Mouse (Mus musculus): Measurements from ENCODE around the gene H2afj. TPM values are rescaled to one million over a fixed set of nuclear protein-coding genes. Genes with fewer than 3 reads are reported as not detected.

The H2afj gene
- polyA plus RNA-seq, 1 experiment = 773 TPM

DNA sequence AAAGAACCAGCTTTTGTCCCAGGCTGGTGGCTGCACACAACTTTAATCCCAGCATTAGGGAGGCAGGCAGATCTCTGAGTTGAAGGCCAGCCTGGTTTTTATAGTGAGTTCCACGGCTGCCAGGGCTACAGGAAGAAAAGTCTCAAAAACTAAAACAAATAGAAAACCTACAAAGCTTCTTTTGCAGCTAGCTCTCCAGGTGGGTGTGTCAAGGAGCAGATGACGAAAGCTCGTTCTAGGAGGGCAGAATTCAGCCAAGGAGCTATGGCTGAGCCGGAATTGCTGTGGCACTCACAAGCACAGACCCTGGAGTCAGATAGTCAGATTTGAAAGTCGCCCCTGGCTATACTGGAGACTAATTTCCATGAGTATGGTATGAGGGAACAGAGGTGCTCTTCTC, 1.2 kb upstream of the H2afj start:
- TF ChIP-seq POLR2A (IDR thresholded peaks at IDR 0.05; ENCODE audit: low read depth, low read length) (no peak), CTCF (IDR thresholded peaks at IDR 0.05; ENCODE audit: extremely low read depth, insufficient read length, insufficient replicate concordance, low read depth, low read length) (no peak)
- Histone ChIP-seq H3K27ac (ENCODE audit: insufficient read depth, low read depth, low read length) (peak overlapping the region; percentile 96), H3K4me3 (ENCODE audit: low read depth, low read length) (no peak overlapping the region), H3K27me3 (ENCODE audit: control insufficient read depth, insufficient read depth, low read length) (no peaks in the 10 kb centered on the region), H3K4me1 (ENCODE audit: control insufficient read depth, insufficient read depth, insufficient read length, low read length) (peaks cover 20% of the 10 kb centered on the region; the same call in 1 of the 2 replicates), H3K36me3 (ENCODE audit: control insufficient read depth, insufficient read depth, low read length) (peaks cover 3% of the 10 kb centered on the region)
- 27% methylated on average over 5 of the region's 5 CpGs for WGBS

DNA sequence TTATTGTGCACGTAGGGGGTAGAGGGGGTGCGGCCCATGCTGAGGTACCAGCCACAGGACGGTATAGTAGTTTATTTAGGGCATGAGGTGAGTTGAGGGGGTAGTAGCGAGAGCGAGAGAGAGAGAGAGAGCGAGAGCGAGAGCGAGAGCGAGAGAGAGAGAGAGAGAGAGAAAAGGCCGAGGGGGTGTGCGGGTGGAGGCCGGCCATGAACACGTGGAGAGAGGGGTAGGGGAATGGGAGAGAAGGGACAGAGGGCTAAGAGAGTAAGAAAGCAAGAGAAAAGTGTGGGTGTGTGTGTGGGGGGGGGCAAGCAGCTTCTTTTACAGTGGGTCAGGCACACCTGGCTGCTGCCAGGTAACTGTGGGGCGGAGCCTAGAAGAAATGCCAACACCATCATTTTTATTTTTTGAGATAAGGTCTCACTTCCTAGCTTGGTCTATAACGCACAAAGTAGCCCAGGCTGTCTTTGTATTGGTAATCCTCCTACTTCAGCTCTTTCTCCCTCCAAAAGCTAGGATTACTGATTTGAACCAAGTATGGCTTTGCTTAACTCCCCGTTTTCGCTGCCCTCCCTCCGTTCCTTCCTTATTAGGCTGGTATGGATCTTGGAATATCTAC, 540 bp upstream of the H2afj start:
- 33% methylated on average over 18 of the region's 18 CpGs for whole genome bisulfite sequencing
- Histone ChIP-seq H3K4me3 (ENCODE audit: low read depth, low read length) (peak overlapping the region; percentile 56), H3K4me1 (ENCODE audit: control insufficient read depth, insufficient read depth, insufficient read length, low read length) (peaks cover 25% of the 10 kb centered on the region; the same call in 1 of the 2 replicates), H3K27me3 (ENCODE audit: control insufficient read depth, insufficient read depth, low read length) (no peaks in the 10 kb centered on the region), H3K36me3 (ENCODE audit: control insufficient read depth, insufficient read depth, low read length) (peaks cover 3% of the 10 kb centered on the region), H3K27ac (ENCODE audit: insufficient read depth, low read depth, low read length) (peak overlapping the region; percentile 96)
- TF ChIP-seq CTCF (IDR thresholded peaks at IDR 0.05; ENCODE audit: extremely low read depth, insufficient read length, insufficient replicate concordance, low read depth, low read length) (no peak), POLR2A (IDR thresholded peaks at IDR 0.05; ENCODE audit: low read depth, low read length) (no peak)

DNA sequence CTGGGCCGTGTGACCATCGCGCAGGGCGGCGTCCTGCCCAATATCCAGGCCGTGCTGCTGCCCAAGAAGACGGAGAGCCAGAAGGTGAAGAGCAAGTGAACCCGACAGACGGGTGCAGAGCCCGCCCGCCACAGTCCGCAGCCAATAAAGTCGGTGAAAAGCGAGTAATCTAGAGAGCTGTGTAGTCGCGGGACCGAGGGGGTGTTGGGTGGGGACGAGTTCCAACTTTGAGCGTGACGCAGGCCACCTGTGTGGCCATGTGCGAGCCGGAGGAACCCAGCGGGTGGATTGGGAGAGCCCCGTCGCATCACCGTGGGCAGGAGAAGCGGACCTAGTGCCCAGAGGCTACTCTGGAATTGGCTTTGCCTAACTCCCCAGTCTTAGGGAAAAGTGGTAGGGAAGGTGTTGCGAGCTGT, 595 bp downstream of the H2afj start:
- Histone ChIP-seq H3K36me3 (ENCODE audit: control insufficient read depth, insufficient read depth, low read length) (peaks cover 7% of the 10 kb centered on the region), H3K4me3 (ENCODE audit: low read depth, low read length) (peak overlapping the region; percentile 91), H3K4me1 (ENCODE audit: control insufficient read depth, insufficient read depth, insufficient read length, low read length) (peaks cover 25% of the 10 kb centered on the region; the same call in 1 of the 2 replicates), H3K27me3 (ENCODE audit: control insufficient read depth, insufficient read depth, low read length) (no peaks in the 10 kb centered on the region), H3K27ac (ENCODE audit: insufficient read depth, low read depth, low read length) (peak overlapping the region; percentile 87)
- under 1% methylated on average over 28 of the region's 28 CpGs for WGBS
- TF ChIP-seq POLR2A (IDR thresholded peaks at IDR 0.05; ENCODE audit: low read depth, low read length) = no peak
- no peak for TF ChIP-seq CTCF (IDR thresholded peaks at IDR 0.05; ENCODE audit: extremely low read depth, insufficient read length, insufficient replicate concordance, low read depth, low read length)

DNA sequence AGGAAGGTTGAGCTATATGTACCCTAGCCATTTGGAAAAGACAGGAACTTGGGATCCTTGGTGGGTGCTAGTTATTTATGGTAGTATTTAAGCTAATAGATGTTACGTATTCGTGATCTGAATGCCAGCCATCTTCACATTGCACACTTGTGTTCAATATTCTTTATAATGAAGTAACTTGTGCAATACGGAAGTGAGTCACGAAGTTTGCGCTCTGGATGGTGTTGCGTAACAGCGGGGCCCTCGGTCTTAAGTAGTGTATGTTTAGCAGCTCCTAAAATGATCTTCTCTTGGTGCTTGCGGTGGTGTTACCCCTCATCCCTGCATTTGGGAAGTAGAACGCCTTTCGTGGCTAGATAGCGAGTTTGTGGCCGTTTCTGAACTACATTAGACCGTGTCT, 1.0 kb downstream of the H2afj start:
- peaks cover 25% of the 10 kb centered on the region; the same call in 1 of the 2 replicates for H3K4me1 ChIP-seq (ENCODE audit: control insufficient read depth, insufficient read depth, insufficient read length, low read length)
- no peak for TF ChIP-seq CTCF (IDR thresholded peaks at IDR 0.05; ENCODE audit: extremely low read depth, insufficient read length, insufficient replicate concordance, low read depth, low read length)
- no peak for TF ChIP-seq POLR2A (IDR thresholded peaks at IDR 0.05; ENCODE audit: low read depth, low read length)
- peak overlapping the region; percentile 91 for H3K4me3 ChIP-seq (ENCODE audit: low read depth, low read length)
- H3K27ac ChIP-seq (ENCODE audit: insufficient read depth, low read depth, low read length) = peak overlapping the region; percentile 87
- H3K36me3 ChIP-seq (ENCODE audit: control insufficient read depth, insufficient read depth, low read length) = peaks cover 11% of the 10 kb centered on the region
- WGBS = 3% methylated on average over 14 of the region's 14 CpGs
- no peaks in the 10 kb centered on the region for H3K27me3 ChIP-seq (ENCODE audit: control insufficient read depth, insufficient read depth, low read length)

DNA sequence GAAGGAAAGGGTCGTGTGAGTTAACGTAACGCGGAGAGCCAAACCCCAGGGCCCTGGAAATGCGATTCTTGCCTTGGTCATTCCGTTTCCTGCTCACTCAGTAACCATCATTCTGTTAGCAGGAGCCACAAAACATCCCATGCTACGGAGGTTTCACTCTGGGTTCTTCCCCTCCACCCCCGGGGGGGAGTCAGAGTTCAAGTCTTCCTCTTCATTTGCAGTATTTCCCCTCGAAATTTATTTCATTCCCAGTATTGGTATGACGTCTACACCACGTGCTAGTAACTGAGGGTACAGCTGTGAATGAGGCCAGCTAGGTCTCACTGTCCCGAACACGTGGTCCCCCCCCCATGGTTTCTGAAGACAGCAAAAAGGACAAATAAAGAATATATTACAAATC, 1.6 kb downstream of the H2afj start:
- peak overlapping the region; percentile 74 for H3K27ac ChIP-seq (ENCODE audit: insufficient read depth, low read depth, low read length)
- H3K4me1 ChIP-seq (ENCODE audit: control insufficient read depth, insufficient read depth, insufficient read length, low read length) = peaks cover 25% of the 10 kb centered on the region
- TF ChIP-seq POLR2A (IDR thresholded peaks at IDR 0.05; ENCODE audit: low read depth, low read length) (no peak), CTCF (IDR thresholded peaks at IDR 0.05; ENCODE audit: extremely low read depth, insufficient read length, insufficient replicate concordance, low read depth, low read length) (no peak)
- WGBS = 20% methylated on average over 13 of the region's 13 CpGs
- H3K4me3 ChIP-seq (ENCODE audit: low read depth, low read length) = peak overlapping the region; percentile 57
- peaks cover 17% of the 10 kb centered on the region for H3K36me3 ChIP-seq (ENCODE audit: control insufficient read depth, insufficient read depth, low read length)
- H3K27me3 ChIP-seq (ENCODE audit: control insufficient read depth, insufficient read depth, low read length) = no peaks in the 10 kb centered on the region

DNA sequence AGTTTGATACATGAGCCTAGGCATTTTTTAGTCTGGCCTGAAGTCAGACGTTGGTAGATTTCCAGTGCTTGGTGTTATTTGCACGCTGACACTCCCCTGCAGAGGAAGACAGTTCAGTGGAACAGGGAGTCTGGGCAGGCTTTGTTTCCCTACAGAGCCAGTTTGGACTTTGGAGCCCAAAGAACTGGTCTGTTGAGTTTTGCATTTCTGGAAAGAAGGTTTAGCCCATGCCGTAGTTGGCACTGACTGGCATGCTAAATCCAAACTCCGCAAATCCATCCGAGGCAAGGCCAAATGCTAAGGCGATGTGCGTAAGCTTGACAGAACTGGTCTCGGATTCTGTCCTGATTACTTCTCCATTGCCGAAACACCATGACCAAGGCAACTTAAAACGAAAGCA, 3.2 kb downstream of the H2afj start:
- TF ChIP-seq CTCF (IDR thresholded peaks at IDR 0.05; ENCODE audit: extremely low read depth, insufficient read length, insufficient replicate concordance, low read depth, low read length) = no peak
- no peak for TF ChIP-seq POLR2A (IDR thresholded peaks at IDR 0.05; ENCODE audit: low read depth, low read length)
- Histone ChIP-seq H3K27ac (ENCODE audit: insufficient read depth, low read depth, low read length) (peak overlapping the region; percentile 22), H3K4me1 (ENCODE audit: control insufficient read depth, insufficient read depth, insufficient read length, low read length) (peaks cover 21% of the 10 kb centered on the region), H3K27me3 (ENCODE audit: control insufficient read depth, insufficient read depth, low read length) (no peaks in the 10 kb centered on the region), H3K36me3 (ENCODE audit: control insufficient read depth, insufficient read depth, low read length) (peaks cover 27% of the 10 kb centered on the region), H3K4me3 (ENCODE audit: low read depth, low read length) (peak overlapping the region; percentile 24; the same call in 1 of the 2 replicates)
- 34% methylated on average over 10 of the region's 10 CpGs for WGBS

DNA sequence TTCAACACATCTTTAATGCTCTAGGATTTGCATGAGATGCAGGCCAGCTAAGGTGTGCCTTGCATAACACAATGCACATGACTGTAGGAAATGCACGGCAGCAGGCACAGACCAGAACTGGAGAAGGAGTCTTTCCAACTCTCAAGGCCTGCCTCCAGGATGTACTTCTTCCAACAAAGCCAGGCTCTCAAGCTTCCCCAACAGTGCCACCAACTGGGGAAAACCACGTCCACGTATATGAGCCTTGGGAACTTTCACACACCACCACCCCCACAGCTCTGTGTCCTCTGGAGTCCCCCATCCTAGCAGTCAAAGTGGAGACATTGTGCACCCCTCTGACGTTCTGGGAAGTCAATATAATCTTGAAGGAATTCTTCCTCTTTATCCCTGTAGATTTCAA, 5.1 kb downstream of the H2afj start:
- WGBS = 15% methylated on average over 4 of the region's 4 CpGs
- Histone ChIP-seq H3K4me3 (ENCODE audit: low read depth, low read length) (no peak overlapping the region), H3K27me3 (ENCODE audit: control insufficient read depth, insufficient read depth, low read length) (no peaks in the 10 kb centered on the region), H3K36me3 (ENCODE audit: control insufficient read depth, insufficient read depth, low read length) (peaks cover 44% of the 10 kb centered on the region), H3K27ac (ENCODE audit: insufficient read depth, low read depth, low read length) (no peak overlapping the region), H3K4me1 (ENCODE audit: control insufficient read depth, insufficient read depth, insufficient read length, low read length) (peaks cover 19% of the 10 kb centered on the region)
- no peak for TF ChIP-seq CTCF (IDR thresholded peaks at IDR 0.05; ENCODE audit: extremely low read depth, insufficient read length, insufficient replicate concordance, low read depth, low read length)
- no peak for TF ChIP-seq POLR2A (IDR thresholded peaks at IDR 0.05; ENCODE audit: low read depth, low read length)
